Mouse (Mus musculus) liver, embryonic 16.5 days (tissue): ENCODE measurements around the gene Slc32a1. TPM values are rescaled to one million over a fixed set of nuclear protein-coding genes. Genes with fewer than 3 reads are reported as not detected.

ENCODE experiments used
- ATAC-seq: fragments of 200-750 bp; cut with Nextera tagmentation; 2 replicates; pipeline ENCODE4 v1.8.0; 2017; ENCODE audit warnings: low read depth, mild to moderate bottlenecking, moderate number of reproducible peaks, moderate library complexity
- H3K27ac ChIP-seq: fragments of 300-500 bp; sonication (generic); 2 replicates; pipeline ENCODE4 v1.5.1; 2014; ENCODE audit warnings: mild to moderate bottlenecking, low read length
- H3K27me3 ChIP-seq: fragments of 300-500 bp; sonication (generic); 2 replicates; pipeline ENCODE4 v1.6.1; 2014; ENCODE audit warnings: low read depth, low read length, mixed read lengths; ENCODE audit not compliant: control insufficient read depth, insufficient read depth
- H3K36me3 ChIP-seq: fragments of 300-500 bp; sonication (generic); 2 replicates; pipeline ENCODE4 v1.6.1; 2014; ENCODE audit warnings: mild to moderate bottlenecking; ENCODE audit not compliant: control insufficient read depth, insufficient read depth
- H3K4me1 ChIP-seq: fragments of 300-500 bp; sonication (generic); 2 replicates; pipeline ENCODE4 v1.6.1; 2014; ENCODE audit warnings: low read depth, low read length, mixed read lengths; ENCODE audit not compliant: control insufficient read depth
- H3K4me2 ChIP-seq: fragments of 300-500 bp; sonication (generic); 2 replicates; pipeline ENCODE4 v1.6.1; 2014; ENCODE audit warnings: low read depth, low read length, mixed read lengths
- H3K4me3 ChIP-seq: fragments of 300-500 bp; sonication (generic); 2 replicates; pipeline ENCODE4 v1.5.1; 2014; ENCODE audit warnings: low read depth, mild to moderate bottlenecking, low read length
- H3K9ac ChIP-seq: fragments of 300-500 bp; sonication (generic); 2 replicates; pipeline ENCODE4 v1.6.1; 2014; ENCODE audit warnings: low read depth, low read length
- H3K9me3 ChIP-seq: fragments of 300-500 bp; sonication (generic); replicated peaks from 2 replicates; pipeline ENCODE4 v1.6.1; 2016; ENCODE audit warnings: low read length; ENCODE audit not compliant: control insufficient read depth
- WGBS: fragments of 180-500 bp; shearing (Covaris S2); extraction: QIAGEN DNeasy Blood & Tissue Kit; methylation state at CpG from one replicate; pipeline ENCODE4 v1.1.7; 2014; ENCODE audit not compliant: insufficient replicate concordance; 5-methylcytosine and 5-hydroxymethylcytosine counted together
- polyA plus RNA-seq: library from polyadenylated mRNA; unstranded; fragments of >200 nt; fragmentation: Nextera tagmentation; extraction: Ambion mirVana; gene quantifications from 2 replicates; pipeline ENCODE4 v1.2.1, GENCODE M21; 2015

Gene Slc32a1
- polyA plus RNA-seq, 1 experiment from 2014 or later = not detected

DNA sequence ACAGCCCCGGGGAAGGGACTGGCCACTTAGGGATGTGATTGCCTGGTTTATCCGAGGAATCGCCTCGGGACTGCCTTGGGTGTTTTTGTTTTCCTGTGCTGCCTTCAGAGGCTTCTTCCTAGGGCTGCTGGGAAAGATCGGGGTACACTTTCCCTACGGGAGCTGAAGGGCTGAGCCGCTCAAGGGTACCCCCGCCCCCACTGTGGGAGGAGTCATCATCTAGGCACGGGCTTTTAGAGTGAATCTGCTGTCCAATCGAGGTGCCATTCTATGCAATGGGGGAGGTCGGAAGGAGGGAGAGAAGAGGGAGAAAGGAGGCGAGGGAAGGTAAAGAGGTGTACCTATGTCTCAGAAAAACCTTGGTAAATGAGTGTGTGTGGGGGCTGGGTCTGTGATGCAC is 5.7 kb downstream of the Slc32a1 start:
- H3K4me3 ChIP-seq = no peak overlapping the region
- no peak overlapping the region for H3K9ac ChIP-seq
- no peak overlapping the region for H3K27ac ChIP-seq
- no peaks in the 10 kb centered on the region for H3K36me3 ChIP-seq
- H3K4me2 ChIP-seq = no peak overlapping the region
- ATAC-seq = no peak
- 2% methylated on average over 12 of the region's 12 CpGs for WGBS
- peaks cover 90% of the 10 kb centered on the region for H3K27me3 ChIP-seq
- no peaks in the 10 kb centered on the region for H3K9me3 ChIP-seq
- no peaks in the 10 kb centered on the region for H3K4me1 ChIP-seq

- no peaks in the 10 kb centered on the region for H3K36me3 ChIP-seq
- 11% methylated on average over 11 of the region's 11 CpGs for WGBS
- H3K27ac ChIP-seq = no peak overlapping the region
- H3K4me1 ChIP-seq = no peaks in the 10 kb centered on the region
- H3K4me3 ChIP-seq = no peak overlapping the region
- H3K9me3 ChIP-seq = no peaks in the 10 kb centered on the region
- no peak overlapping the region for H3K9ac ChIP-seq
- ATAC-seq = no peak
- no peak overlapping the region for H3K4me2 ChIP-seq
- H3K27me3 ChIP-seq = peaks cover 89% of the 10 kb centered on the region
Measured at GRCm38 (mm10) chr2:158616790-158617189, 6.2 kb downstream of the Slc32a1 start.

DNA sequence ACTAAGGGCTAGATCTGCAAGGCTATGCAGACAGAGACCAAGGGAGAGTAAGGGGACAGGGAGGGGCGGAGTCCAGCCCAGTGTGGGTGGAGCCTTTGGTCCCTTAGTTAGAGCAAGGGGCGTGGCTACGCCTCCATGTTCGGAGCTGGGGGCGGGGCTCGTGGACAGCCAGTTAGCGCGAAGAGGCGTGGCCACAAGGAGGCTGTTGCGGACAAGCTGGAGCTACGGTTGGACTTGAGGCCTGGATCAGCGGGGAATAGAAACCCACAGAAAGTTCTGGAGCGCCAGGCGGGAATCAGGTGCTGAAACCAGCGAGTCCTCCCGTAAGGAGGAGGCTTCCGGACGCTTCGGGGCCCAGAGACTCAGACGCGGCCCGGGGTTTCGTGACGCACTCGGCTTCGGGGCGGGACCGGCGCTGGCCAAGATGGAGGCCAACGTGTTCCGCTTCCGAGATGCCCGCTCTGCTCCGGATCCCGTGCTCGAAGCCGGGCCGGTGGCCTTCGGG is 14.2 kb downstream of the Slc32a1 start, which contains the start of gene Actr5:
Gene Actr5, plus strand, starts transcription at position 171 of the 505 bp plus-strand sequence.
- Histone ChIP-seq H3K4me3 (peak within 1 kb of the TSS; percentile 93), H3K4me2 (peak within 1 kb of the TSS; percentile 87), H3K36me3 (peaks cover 14% of the 10 kb centered on the region), H3K27ac (peak within 1 kb of the TSS; percentile 82), H3K27me3 (peaks cover 14% of the 10 kb centered on the region), H3K9me3 (no peaks in the 10 kb centered on the region), H3K9ac (peak within 1 kb of the TSS; percentile 83), H3K4me1 (peaks cover 8% of the 10 kb centered on the region)
- WGBS = under 1% methylated on average over 39 of the region's 39 CpGs
- peak; percentile 91 for ATAC-seq

- WGBS = under 1% methylated on average over 44 of the region's 44 CpGs
- peak overlapping the region; percentile 87 for H3K4me2 ChIP-seq
Measured at GRCm38 (mm10) chr2:158625231-158625630, 14.7 kb downstream of the Slc32a1 start.

DNA sequence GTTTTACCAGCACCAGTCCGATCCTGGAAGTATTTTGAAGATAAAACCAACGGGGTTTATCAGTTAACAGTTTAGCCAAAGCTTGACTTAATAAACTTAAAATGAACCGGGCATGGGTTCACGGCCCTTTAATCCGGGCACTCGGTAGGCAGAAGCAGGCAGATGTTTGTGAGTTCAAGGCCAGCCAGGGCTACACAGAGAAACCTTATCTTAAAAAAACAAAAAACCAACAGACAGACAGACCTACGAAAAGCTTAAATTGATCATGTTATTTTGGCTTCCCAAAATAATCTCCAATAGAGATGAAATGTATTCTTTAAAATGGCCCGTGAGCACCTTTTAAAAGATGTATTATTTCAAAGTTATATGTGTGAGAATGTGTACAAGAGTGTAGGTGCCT is 15.1 kb downstream of the Slc32a1 start:
- peak overlapping the region; percentile 83 for H3K9ac ChIP-seq
- ATAC-seq = no peak
- H3K36me3 ChIP-seq = peaks cover 14% of the 10 kb centered on the region
- peaks cover 8% of the 10 kb centered on the region for H3K4me1 ChIP-seq
- H3K27me3 ChIP-seq = peaks cover 9% of the 10 kb centered on the region
- WGBS = 15% methylated on average over 8 of the region's 8 CpGs
- H3K4me3 ChIP-seq = peak overlapping the region; percentile 93
- H3K27ac ChIP-seq = no peak overlapping the region
- peak overlapping the region; percentile 87 for H3K4me2 ChIP-seq
- H3K9me3 ChIP-seq = no peaks in the 10 kb centered on the region

More at GRCm38 (mm10) chr2:158625231-158625630, 14.7 kb downstream of the Slc32a1 start:
- Histone ChIP-seq H3K27me3 (peaks cover 11% of the 10 kb centered on the region), H3K4me3 (peak overlapping the region; percentile 93), H3K9ac (peak overlapping the region; percentile 83), H3K27ac (peak overlapping the region; percentile 82), H3K4me1 (peaks cover 8% of the 10 kb centered on the region), H3K36me3 (peaks cover 14% of the 10 kb centered on the region), H3K9me3 (no peaks in the 10 kb centered on the region)
- peak; percentile 16; the same call in 1 of the 2 replicates for ATAC-seq

- Histone ChIP-seq H3K4me2 (no peak overlapping the region), H3K4me3 (no peak overlapping the region), H3K27ac (no peak overlapping the region), H3K27me3 (no peaks in the 10 kb centered on the region), H3K9ac (no peak overlapping the region), H3K4me1 (peaks cover 8% of the 10 kb centered on the region), H3K36me3 (peaks cover 35% of the 10 kb centered on the region), H3K9me3 (no peaks in the 10 kb centered on the region)
- ATAC-seq = no peak
- WGBS = 63% methylated on average over 3 of the region's 3 CpGs
Measured at GRCm38 (mm10) chr2:158628858-158629257, 18.3 kb downstream of the Slc32a1 start.

- H3K27me3 ChIP-seq = no peaks in the 10 kb centered on the region
- no peak overlapping the region for H3K27ac ChIP-seq
- 63% methylated on average over 1 of the region's 1 CpGs for WGBS
- no peak for ATAC-seq
- no peak overlapping the region for H3K4me2 ChIP-seq
- no peak overlapping the region for H3K4me3 ChIP-seq
- peaks cover 7% of the 10 kb centered on the region for H3K4me1 ChIP-seq
- no peak overlapping the region for H3K9ac ChIP-seq
- no peaks in the 10 kb centered on the region for H3K9me3 ChIP-seq
- H3K36me3 ChIP-seq = peaks cover 35% of the 10 kb centered on the region
Measured at GRCm38 (mm10) chr2:158629414-158629813, 18.8 kb downstream of the Slc32a1 start.

GRCm38 (mm10) chr2:158631873-158632272 is 21.3 kb downstream of the Slc32a1 start:
- no peak overlapping the region for H3K4me2 ChIP-seq
- ATAC-seq = no peak
- no peak overlapping the region for H3K4me3 ChIP-seq
- no peak overlapping the region for H3K9ac ChIP-seq
- H3K4me1 ChIP-seq = no peaks in the 10 kb centered on the region
- H3K9me3 ChIP-seq = no peaks in the 10 kb centered on the region
- H3K27me3 ChIP-seq = no peaks in the 10 kb centered on the region
- 84% methylated on average over 5 of the region's 5 CpGs for WGBS
- H3K27ac ChIP-seq = no peak overlapping the region
- H3K36me3 ChIP-seq = peaks cover 45% of the 10 kb centered on the region

GRCm38 (mm10) chr2:158641869-158642268 is 31.3 kb downstream of the Slc32a1 start:
- WGBS = 19% methylated on average over 2 of the region's 2 CpGs
- Histone ChIP-seq H3K9me3 (no peaks in the 10 kb centered on the region), H3K4me3 (no peak overlapping the region), H3K9ac (no peak overlapping the region), H3K27me3 (no peaks in the 10 kb centered on the region), H3K36me3 (peaks cover 6% of the 10 kb centered on the region), H3K27ac (no peak overlapping the region), H3K4me2 (no peak overlapping the region), H3K4me1 (no peaks in the 10 kb centered on the region)
- no peak for ATAC-seq
